Mouse (Mus musculus): ENCODE results near the gene Thsd4.

GRCm38 (mm10) chr9:60400001-60400400 is 121.8 kb downstream of the Thsd4 start:
- no peak for TF ChIP-seq POLR2A (IDR thresholded peaks at IDR 0.05; ENCODE audit: low read depth, low read length)
- no peak for TF ChIP-seq CTCF (IDR thresholded peaks at IDR 0.05; ENCODE audit: extremely low read depth, insufficient read length, insufficient replicate concordance, low read depth, low read length)

Measured in small intestine, adult 2 months (tissue).